Mouse (Mus musculus): Measurements from ENCODE around the gene Cacna2d3.

DNA sequence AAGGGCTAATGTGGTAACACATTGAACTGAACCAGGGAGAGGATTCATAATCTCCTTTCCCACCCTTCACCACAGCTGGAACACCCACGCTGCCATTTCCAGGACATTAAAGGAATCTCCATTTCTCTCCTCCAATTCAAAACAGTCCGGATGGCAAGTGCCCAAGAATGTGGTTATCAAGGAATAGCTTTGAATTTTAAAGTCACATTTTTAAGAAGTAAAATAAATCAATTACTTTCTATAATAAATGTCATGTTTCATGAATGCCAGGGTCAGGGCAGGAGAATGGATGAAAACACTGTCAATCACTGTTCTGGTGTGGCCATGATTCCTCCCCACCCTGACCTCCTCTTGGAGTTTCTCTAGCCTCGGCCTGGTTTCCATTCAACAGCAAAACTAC is 333.9 kb downstream of the Cacna2d3 start:
- TF ChIP-seq HCFC1 (IDR thresholded peaks at IDR 0.05; ENCODE audit: borderline replicate concordance, insufficient read depth, low read length) (no peak), ZNF384 (IDR thresholded peaks at IDR 0.05; ENCODE audit: low read depth, low read length) (no peak), MAFK (IDR thresholded peaks at IDR 0.05; ENCODE audit: insufficient read depth, low read depth, low read length) (no peak), CHD2 (IDR thresholded peaks at IDR 0.05; ENCODE audit: low read depth, low read length) (no peak), ZC3H11A (IDR thresholded peaks at IDR 0.05; ENCODE audit: borderline replicate concordance, low read depth, low read length) (no peak)

All from ES-E14 (cell line).